Mouse (Mus musculus): Measurements from ENCODE around the gene Rgl1. TPM values are rescaled to one million over a fixed set of nuclear protein-coding genes. Genes with fewer than 3 reads are reported as not detected.
A peak's percentile ranks its signal among the peaks of the same experiment; 100 is the strongest.
"Not testable (repeated sequence)": the region's sequence is repeated elsewhere in the genome, so short reads cannot be mapped to it uniquely, and the experiment has no call there.

Rgl1 gene
- total RNA-seq, 4 experiments from 2014 or later = 23.9 to 47.1 (median 32.6) TPM

DNA sequence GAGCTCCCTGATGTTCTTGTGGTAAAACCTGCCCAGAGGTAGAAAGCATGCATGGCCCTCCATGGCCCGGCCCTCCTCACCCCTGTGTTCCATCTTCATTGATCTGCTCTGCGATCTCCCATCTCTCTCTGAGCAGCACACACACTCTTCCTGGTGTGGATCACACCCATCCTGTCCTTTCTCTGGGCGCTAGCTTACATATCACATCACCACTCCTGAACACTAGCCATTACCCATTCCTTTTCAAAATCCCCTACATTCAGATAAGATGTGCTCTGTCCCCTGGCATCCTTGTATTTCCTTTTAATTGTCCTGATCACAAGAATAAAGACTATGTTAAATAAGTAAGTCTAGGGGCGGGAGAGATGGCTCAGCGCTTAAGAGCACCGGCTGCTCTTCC, 111.3 kb downstream of the Rgl1 start:
- DNase-seq = no peak

DNA sequence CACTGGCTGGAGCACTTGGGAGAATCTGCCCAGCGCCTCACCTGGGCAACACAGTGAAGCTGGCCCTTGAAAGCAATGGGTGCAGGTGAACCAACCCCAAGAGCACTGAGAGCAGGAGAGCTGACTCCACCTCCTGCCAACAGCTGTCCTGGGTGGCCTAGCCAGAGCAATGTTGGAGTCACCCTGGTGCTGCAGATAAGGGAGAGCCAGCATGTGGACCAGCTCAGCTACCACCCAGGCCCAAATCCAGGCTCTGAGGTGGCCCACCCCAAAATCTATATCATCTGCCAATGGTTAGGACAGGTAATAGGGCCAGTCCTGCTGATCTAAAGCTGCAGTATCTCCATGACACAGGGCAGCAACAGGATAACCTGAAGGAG, 114.7 kb downstream of the Rgl1 start:
- DNase-seq = no peak

DNA sequence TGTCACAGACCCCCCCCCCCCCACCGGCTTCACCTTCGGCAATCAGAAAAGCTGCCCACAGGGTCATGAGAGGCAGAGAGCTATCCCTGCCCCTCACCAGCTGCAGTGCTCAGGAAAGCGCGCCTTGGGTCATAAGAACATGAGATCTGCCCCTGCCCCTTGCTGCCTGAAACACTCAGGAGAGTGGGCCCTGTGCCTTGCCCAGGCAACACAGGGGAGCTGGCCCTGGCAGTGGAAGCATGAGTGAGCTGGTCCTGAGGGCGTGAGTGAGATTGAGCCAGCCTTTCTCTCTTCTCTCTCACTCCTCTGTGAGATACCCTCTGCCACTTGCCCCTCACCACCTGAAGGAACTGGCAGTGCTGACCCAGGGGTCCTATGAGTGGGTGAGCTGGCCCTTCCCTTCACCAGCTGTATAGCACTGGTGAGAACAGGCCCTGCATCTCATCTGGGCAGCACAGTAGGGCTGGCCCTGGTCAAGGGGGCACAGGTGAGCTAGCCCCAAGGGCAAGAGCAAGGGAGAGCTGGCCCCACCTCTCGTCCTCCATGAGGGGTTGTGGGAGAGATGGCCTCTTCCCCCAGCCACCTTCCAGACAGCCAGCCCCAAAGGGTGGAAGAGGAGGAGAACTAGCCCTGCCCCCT, 115.2 kb downstream of the Rgl1 start:
- DNase-seq = no peak

DNA sequence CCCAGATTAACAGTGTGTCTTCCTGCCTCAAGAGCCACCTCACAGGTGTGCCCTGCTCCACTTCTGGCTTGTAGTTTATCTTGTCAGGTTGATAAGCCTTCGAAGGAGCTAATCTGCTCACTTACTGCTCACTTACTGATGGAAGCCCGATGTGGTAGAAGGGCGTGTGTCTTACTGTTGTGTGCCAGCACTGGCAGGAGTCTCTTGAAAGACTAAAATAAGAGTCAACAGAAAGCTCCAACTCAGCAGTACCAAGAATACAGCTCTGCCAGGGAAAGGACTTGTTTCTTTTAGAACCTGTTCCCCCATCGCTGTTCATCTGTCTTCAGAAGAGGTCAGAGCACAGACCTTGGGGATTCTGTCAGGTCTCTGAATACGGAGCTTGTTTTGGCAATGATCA, 118.1 kb downstream of the Rgl1 start:
- DNase-seq = no peak

DNA sequence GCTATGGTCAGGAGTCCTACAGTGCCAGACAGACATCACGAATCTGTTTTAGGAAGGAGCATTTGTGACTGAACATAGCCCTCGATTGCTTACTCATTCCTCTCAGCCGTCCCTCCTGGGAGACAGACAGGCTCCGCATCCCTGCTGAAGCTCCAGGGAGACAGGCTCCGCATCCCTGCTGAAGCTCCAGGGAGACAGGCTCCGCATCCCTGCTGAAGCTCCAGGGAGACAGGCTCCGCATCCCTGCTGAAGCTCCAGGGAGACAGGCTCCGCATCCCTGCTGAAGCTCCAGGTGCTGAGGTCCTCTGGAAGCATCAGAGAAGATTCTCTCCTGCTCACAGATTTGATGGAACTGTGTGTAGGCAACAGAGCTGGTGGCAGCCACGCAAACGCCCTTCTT, 123.9 kb downstream of the Rgl1 start:
- not testable (repeated sequence) for DNase-seq

DNA sequence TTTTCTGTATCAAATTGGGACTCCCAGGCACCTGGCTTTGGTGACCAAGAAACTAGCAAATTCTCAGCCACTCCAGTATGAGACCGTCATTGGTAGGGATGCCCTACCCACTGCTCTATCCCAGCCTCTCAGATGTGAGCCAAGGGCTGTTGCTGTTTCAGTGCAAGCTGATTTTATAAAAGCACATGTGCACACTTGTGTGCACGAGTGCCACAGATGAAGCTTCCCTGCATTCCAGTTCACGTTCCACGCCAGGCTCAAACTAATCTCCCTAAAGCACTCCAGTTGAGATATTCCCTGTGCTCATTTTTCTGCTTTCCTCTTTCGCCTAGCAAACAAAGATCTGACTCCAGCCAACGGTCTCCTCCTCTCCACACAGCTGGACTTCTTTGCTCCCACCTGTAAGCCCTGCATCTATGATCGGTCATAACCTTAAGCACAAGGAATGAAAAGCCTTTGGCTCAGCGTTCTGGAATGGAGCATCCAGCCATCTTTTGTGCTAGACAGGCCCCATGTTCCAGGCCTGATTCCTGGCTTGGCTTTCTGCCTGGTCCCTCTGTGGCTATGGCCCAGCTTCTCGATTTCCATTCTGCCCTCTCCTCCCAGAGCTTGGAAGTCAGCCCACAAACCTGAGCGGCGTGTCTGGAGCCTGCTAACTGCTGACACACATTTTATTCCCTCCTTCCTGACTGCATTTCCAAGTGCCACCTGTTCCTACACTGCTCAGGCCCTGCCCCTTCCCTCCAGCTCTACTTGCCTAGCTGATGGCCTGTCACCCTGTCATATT, 125.8 kb downstream of the Rgl1 start:
- DNase-seq = no peak

DNA sequence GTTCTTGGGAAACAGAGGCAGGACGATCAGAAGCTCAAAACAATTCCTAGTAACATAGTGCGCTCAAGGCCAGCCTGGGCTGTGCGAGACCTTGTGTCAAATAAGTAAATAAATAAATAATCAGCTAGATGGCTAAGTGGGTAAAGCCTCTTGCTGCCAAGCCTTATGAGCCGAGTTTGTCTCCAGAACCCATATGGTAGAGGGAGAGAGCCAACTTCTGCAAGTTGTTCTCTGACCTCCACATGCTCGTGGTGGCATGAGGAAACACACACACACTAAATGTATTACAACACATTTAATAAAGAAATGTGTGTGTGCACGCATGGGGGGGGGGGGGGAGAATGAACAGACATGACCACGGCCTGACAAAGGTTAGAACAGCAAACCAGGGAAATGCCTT, 126.8 kb downstream of the Rgl1 start:
- DNase-seq = no peak

DNA sequence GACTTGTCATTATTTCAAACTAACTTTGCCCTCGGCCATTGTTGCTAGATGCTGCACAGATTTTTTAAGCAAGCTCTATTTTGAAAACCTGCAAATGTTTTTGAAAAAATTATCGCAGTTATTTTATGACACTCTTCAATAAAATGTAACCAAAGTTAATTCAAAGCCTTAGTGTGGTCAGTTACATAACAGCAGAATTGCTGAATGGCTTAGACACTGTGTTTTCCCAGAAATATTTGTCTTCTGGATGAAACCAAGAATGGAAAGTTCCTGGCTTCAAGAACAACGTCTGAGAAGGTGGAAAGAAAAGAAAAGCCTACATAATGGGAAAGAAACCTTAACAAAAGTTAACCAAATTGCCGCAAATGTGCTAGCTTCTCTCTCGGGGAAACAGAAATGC, 131.5 kb downstream of the Rgl1 start:
- DNase-seq = no peak

DNA sequence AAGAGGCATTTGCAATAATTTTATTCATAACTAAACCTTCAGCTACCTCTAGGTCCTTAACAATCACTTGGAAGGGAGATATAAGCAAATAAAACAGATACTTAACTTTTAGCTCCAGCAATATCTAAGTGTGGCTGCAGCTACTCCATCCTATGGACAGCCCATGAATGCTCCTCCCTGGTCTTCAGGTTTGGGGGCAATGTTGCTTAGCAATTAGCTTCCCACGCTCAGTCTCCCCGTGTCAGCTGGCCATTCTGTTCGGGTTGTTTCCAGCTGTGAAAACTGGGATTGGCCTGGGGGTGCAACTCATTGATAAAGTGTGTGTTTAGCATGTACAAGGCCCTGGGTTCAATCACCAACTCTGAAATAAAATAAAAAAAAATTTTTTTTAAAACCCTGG, 136.4 kb downstream of the Rgl1 start:
- DNase-seq = no peak

DNA sequence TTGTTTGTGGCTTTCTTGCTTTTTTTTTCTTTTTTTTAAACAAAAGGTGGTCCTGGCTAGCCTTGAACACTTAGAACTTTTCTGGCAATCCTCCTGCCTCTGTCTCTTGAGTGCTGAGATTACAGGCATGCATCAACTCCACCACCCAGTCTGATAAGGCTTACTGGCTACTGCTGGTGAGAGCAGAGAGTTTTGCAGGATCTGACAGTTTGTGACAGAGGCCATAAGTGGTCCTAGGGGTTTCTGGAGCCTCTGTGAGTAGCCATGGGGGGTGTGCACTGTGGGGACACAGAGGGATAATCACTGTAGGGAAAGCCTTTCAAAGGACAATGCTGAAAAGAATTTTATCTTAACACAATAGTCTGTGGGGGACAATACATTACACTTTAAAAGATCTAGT, 140.5 kb downstream of the Rgl1 start:
- DNase-seq = no peak

DNA sequence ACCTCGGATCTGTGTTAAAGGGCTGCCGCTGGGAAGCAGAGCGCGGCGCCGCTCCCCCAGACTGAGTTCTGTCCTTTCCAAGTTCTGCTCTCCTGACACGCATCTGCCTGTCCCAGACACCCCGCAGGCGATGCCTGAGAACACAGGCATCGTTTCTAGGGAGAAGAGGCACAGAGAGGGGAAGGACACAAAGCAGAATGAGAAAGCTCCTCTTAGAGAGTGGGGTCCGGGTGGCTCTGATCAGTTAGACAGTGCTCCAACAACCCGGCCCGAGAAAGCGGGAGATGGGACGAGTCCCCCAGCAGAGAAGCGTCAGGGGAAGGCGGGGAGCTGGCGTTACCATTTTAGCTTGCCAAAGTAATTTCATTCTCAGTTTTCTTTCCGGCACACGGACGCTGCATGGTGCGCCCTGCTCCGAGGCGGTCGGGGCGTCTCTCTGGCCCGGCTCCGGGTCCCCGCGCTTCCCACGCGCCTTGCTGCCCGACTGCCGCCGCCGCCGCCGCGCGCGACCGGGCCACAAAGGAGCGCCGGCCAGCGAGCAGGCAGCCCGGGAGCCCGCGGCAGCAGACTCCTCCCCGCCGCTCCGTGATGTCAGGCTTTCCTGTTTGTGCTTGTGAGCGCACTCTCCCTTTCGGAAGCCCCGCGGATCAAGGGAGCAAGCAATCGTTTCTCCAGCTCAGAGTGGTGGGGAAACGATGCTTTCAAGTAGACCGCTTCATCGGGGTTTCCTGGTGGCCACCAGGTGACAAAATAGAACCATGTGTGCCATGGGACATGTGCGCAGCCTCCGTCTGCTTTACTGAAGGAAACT, 141.3 kb downstream of the Rgl1 start:
- peak; percentile 62 for DNase-seq

DNA sequence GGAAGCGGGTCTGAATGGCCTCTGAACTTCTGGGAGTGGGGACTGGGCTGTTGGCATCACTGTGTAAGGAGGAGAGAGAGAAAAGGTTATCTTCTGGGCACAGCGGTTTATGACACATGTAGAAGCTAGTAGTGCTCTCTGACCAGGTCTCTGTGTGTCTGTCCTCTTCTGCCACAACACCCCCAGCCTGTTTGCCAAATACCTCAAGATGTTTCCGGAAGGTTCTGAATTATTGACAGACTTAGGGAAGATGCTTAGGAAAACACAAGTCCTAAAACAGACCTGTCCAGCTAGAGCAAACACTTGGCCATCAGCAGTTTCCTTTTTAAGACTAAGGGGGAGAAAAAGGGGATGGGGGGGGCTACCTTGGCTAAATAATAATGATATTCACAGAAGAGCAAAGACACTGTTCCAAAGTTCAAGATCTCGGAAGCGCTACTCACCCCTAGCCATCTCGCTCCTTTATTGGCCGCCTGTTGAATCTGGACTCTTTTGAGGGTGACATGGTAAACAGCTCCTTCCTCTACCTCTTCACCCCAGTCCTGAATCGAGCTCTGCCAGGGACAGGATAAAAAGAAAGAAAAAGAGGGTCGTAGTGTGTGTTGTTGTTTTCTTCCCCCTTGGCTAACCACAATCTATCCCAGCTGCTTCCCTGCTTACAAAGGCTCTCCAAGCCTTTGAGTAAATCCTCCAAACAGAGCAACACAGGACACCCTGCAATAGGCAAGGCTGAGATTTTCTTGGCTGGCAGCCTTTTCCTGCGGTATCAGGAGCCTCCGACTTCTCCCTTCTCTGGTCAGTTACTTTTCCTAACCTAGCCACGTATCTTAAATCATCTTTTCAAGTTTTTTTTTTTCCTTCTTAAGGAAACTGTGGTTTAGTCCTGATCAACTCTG, 142.5 kb downstream of the Rgl1 start:
- DNase-seq = no peak

DNA sequence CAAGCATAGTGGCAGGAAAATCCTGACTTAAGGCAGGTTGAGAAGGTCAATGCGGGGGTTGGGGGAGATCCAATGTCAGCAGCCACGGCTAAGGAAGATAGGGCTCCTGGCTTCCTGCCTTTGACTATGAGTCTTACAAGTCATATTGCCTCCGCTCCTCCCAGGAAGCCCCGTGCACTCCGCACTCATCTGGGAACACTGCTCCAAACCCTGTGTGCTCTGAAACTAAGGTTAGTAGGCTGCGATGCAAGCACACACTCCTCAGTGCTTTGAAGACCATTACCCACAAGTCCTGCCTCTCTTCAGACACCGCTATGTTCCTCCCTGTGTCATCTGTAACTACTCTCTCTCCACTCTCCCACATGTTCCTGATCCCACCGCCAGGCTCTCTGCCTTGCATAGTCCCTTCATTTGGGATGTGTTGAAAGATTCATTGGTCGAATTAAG, 143.4 kb downstream of the Rgl1 start:
- DNase-seq = no peak

DNA sequence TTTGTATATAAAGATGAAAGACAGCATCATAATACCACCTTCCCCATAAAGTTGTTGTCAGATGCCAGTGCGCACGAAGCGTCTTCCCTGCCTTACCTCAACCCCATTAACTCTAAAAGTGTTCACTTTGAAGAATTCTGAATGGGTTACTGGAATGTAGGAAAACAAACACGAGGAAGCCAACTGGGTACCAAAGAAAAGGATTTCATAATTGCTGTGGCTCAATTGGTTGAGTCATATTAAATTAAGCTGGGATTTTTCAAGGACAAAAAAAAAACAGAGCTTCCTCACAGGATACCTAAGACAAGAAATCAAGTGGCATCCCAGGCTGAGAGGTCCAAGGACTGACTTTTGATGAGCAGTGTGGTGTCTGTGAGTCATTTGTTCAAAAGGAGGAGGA, 144.5 kb downstream of the Rgl1 start:
- no peak for DNase-seq

DNA sequence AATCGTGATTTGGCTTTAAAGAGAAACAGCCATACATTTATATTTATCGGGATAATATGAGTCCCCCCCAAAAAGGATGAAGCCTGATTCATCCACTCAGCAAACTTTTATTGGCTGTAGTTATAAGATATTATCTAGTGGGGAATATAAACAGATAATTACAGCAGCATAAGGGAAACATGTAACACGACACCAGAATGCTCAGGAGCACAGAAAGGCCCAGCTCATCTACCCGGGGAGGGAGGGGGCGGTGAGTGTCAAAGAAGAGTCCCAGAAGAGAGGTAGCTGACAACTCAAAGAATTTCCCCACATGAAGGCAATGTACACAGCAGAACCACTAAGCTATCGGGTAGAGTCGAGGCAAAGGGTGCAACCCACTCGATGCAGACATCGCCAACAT, 146.8 kb downstream of the Rgl1 start:
- DNase-seq = no peak

DNA sequence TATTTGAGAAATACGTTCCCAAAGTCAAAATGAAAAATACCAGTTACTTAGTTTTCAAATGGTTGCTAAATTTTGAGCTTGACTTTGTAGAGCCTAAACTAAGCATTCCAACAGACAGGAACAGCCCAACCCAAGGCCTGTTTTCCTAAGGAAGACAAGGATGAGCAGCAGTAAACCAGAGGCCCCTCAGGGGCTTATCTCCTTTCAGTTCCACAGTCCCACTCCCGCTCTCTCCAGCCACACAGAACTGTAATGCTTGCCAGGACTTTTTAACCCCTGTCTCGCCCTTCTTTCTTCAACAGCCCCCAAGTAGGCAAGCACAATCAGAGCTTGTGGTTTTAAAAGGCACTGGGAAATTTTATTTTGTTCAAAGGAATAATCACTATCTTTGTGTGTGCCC, 147.3 kb downstream of the Rgl1 start:
- DNase-seq = no peak

DNA sequence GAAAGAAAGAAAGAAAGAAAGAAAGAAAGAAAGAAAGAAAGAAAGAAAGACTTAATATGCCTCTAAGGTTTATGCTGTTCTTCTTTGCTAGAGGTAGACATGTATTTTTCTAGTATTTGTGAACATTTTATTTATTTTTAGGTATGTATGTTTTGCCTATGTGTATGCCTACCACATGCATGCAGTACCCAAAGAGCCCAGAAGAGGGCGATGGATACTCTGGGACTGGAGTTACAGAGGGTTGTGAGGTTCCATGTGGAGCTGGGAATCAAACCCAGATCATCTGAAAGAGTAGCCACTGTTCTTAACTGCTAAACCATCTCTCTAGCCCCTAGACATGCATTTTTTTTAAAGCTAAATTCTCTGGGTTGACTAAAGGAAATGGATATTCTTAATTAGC, 147.8 kb downstream of the Rgl1 start:
- no peak for DNase-seq

DNA sequence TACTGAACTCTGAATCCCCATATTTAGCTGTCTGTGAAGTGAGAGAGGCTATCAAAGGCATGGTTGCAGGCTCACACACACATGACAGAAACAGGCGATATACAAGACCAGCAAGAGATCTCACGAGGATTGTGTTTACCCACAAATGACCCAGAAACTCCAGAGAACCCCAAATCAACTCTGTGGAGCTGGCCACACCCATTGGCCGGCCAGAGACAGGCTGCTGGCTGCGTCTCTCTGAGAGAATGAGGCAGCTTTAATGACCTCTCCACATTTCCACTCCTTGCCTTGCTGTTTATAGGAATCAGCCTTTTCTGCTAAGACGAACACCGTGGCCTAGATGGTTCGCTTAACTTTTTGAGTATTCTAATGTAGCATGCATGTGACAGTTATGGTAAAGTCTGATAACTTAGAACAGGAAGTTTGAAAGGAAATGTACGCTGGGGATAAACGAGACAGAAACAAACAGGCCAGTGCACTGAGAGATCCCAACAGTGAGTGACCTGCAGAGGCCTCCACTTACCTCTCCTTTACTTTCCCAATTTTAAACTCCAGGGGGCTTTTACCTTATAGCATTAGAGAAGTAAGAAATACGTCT, 148.3 kb downstream of the Rgl1 start:
- DNase-seq = no peak

DNA sequence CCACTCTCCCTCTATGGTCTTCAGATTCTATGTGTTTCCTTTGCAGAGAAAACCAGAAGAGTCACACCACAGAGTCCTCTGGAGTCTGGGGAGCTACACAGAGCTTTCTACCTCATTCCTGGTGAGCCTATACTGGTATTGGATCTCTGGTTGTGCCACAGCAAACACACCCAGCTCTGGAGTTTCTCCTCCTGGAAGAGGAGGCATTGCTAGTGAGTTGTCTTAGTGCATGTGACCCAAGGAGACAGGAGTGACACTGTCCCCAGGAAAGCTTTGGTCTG, 149.4 kb downstream of the Rgl1 start:
- DNase-seq = no peak

DNA sequence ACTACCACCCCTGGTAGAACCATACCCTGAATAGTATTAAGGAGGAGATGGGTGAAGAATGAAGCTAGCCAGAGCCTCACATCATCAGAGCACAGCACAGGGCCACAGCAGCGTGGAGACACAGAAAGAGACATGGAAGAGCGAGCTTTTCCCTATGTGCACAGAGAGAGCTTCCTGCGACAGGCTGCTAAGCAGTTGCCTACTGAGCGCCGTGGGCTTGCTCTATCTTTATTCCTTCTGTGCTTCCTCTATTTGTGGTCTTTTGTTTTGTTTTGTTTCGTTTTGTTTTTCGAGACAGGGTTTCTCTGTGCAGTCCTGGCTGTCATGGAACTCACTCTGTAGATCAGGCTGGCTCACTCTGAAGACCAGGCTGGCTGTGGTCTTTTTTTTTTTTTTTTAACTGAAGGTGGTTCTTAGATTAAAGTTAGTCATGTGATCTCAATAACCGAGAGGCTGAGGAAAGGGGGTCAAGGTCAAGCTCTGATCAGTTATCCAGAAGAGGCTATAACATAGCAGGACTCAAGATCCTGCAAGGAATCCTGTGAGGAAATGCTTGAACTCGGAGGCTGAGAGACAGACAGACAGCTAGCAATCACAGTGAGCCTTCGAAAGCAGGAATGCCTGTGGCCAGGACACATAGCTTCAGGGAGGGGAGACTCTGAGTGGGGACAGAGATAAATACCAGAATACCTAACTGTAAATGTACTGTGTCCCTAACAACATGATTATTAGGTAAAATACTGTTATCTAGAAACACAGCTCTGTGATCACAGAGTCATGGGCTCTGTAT, 150.0 kb downstream of the Rgl1 start:
- DNase-seq = no peak

DNA sequence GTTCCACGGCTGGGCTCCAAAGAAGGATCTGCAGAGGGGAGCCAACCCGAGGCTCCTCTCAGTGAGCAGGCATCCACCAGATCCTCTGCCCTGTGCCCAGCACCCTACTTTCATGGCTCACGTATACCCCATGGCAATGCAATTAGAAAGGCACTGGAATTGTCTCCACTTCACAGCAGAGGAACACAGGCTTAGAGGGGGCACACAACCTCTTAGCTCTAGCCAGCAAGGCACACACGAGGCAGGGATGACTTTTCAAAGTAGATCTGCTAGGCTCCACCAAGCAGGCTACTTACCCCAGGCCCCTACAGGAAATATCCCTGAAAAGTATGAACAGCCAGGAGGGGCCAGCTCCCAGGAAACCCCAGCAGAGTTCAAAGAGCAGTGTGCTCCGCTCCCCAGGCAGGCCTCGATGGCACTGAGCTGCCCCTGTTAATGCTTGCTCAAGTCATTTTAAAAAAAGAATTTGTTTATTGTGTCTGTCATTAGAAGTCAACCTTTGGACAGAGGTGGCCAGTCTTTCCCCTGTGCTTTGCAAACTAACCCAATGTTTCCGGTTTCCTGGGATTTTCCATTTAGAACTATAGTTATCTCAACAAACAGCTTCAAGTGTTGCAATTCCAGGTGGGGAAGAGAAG, 151.3 kb downstream of the Rgl1 start:
- DNase-seq = no peak
